Mouse (Mus musculus): ENCODE measurements around the gene Cmc4. TPM values are rescaled to one million over a fixed set of nuclear protein-coding genes. Genes with fewer than 3 reads are reported as not detected.

The Cmc4 gene
- 10 to 100 TPM in 1 of 2 experiments, 1 to 10 TPM in 1; 7.6 to 12.0 TPM for total RNA-seq (2021)
- long read RNA-seq, experiment 1, partial matches to known transcripts, result 0 of 3 reads
- long read RNA-seq, experiment 1, other reads (novel, unspliced or antisense), result 1 of 3 reads
- long read RNA-seq, experiment 2, partial matches to known transcripts, result 0 of 8 reads
- long read RNA-seq, experiment 2, other reads (novel, unspliced or antisense), result 1 of 8 reads

GRCm38 (mm10) chrX:75415936-75416785 lies at the start of gene Cmc4, which contains the start of the genes Mtcp1 and Brcc3:
Gene Cmc4, minus strand, starts transcription at chrX:75416584.
Gene Mtcp1, minus strand, starts transcription at chrX:75416588.
Gene Brcc3, plus strand, starts transcription at chrX:75416628.
- peak; percentile 72 to 78 for DNase-seq (ENCODE audit: low spot score in 2 of 2)

- DNase-seq (ENCODE audit: low spot score in 2 of 2), result no peak
Measured at GRCm38 (mm10) chrX:75454597-75454996, 38.2 kb upstream of the Cmc4 start.

GRCm38 (mm10) chrX:75409711-75410110 lies 6.7 kb downstream of the Cmc4 start:
- no peak for DNase-seq (ENCODE audit: low spot score in 2 of 2)

GRCm38 (mm10) chrX:75403350-75403749 lies 13.0 kb downstream of the Cmc4 start:
- DNase-seq (ENCODE audit: low spot score in 2 of 2), result no peak

GRCm38 (mm10) chrX:75402668-75403067 lies 13.7 kb downstream of the Cmc4 start:
- no peak for DNase-seq (ENCODE audit: low spot score in 2 of 2)

GRCm38 (mm10) chrX:75399471-75399870 lies 16.9 kb downstream of the Cmc4 start:
- no peak for DNase-seq (ENCODE audit: low spot score in 2 of 2)

- DNase-seq (ENCODE audit: low spot score in 2 of 2), result peak; percentile 42 to 48
Measured at GRCm38 (mm10) chrX:75382195-75382771, 34.1 kb downstream of the Cmc4 start, which contains the start of the genes Fundc2 and F8. Gene Fundc2, plus strand, starts transcription at chrX:75382399. Gene F8, minus strand, starts transcription at chrX:75382615.

GRCm38 (mm10) chrX:75381699-75382098 lies 34.7 kb downstream of the Cmc4 start:
- DNase-seq (ENCODE audit: low spot score in 2 of 2), result no peak

GRCm38 (mm10) chrX:75381176-75381575 lies 35.2 kb downstream of the Cmc4 start:
- DNase-seq (ENCODE audit: low spot score in 2 of 2), result no peak

GRCm38 (mm10) chrX:75376815-75377214 lies 39.6 kb downstream of the Cmc4 start:
- no peak for DNase-seq (ENCODE audit: low spot score in 2 of 2)

- no peak for DNase-seq (ENCODE audit: low spot score in 2 of 2)
Measured at GRCm38 (mm10) chrX:75372666-75373425, 43.5 kb downstream of the Cmc4 start.

GRCm38 (mm10) chrX:75370197-75370596 lies 46.2 kb downstream of the Cmc4 start:
- no peak for DNase-seq (ENCODE audit: low spot score in 2 of 2)

Other genes starting within 250 kb of the Cmc4 start
- gene Fundc2, start 34.2 kb downstream of the Cmc4 start, total RNA-seq (2021), result 10 to 100 TPM; 86.6 to 93.6 TPM
- gene F8, start 34.0 kb downstream of the Cmc4 start, total RNA-seq (2021), result 1 to 10 TPM; 9.4 to 9.7 TPM
- gene Mtcp1, start within 50 bp of the Cmc4 start, total RNA-seq (2021), result 1 to 10 TPM; 8.3 to 9.7 TPM
- gene Brcc3, start within 50 bp of the Cmc4 start, total RNA-seq (2021), result 10 to 100 TPM; 23.9 to 26.5 TPM
- gene Vbp1, start 97.7 kb upstream of the Cmc4 start, total RNA-seq (2021), result 10 to 100 TPM; 39.3 to 42.0 TPM
- gene Rab39b, start 161.6 kb upstream of the Cmc4 start, total RNA-seq (2021), result 1 to 10 TPM; 1.4 TPM